Mouse (Mus musculus) left cerebral cortex, postnatal 14 days (tissue): Measurements from ENCODE around the gene Slc22a2. TPM values are rescaled to one million over a fixed set of nuclear protein-coding genes. Genes with fewer than 3 reads are reported as not detected.
"Not testable (repeated sequence)": the region's sequence is repeated elsewhere in the genome, so short reads cannot be mapped to it uniquely, and the experiment has no call there.

Experiments
- DNase-seq, 2 experiments: peaks; one replicate each; pipeline ENCODE4 v3.0.0; 2021 to 2022; ENCODE audit warnings: low spot score in 2 of 2, mixed read lengths in 1 of 2
- intact Hi-C: fragments of 180-260 bp; cut with DNase I; formaldehyde crosslinking; loops from one replicate; pipeline ENCODE4 v1.15.1; 2025
- total RNA-seq, 2 experiments: library from RNA; stranded (reverse); gene quantifications; 2 replicates each; pipeline ENCODE4 v1.2.3; 2021

Gene Slc22a2
- total RNA-seq, 2 experiments from 2014 or later = 0.57 to 0.89 TPM

DNA sequence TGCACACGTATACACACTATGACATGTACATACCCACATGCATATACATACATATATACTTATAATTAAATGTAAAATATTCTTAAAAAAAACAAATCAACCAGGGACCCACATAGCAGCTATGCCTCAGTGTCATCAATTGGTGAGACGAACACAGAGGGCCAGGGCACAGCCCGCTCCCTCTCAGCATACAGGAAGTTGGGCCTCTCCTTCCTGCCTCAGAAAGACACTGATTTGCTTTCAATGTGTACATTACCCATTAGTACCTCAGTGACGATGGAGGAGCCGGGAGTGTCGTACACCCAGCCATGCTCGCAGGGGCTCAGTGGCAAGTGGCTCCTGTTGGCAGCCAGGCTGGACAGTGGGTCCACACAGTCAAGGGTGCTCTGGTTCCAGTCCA is 91.0 kb downstream of the Slc22a2 start:
- DNase-seq = not testable (repeated sequence)

DNA sequence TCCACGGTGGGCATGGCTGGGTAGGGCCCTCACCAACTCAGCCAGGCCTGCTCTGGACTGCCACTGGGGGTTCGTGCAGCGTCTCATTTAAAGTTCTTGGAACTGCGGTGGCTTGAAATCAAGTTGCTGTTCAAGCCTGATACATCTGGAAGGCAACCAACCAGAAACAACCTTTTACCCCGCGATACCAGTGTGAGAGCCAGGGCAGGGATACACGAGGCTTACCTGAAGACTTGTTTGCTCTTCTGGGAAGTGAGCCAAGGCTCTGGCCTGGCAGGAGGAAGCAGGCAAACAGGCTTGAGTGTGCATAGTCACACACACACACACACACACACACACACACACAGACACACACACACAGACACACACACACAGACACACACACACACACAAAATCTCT is 91.7 kb downstream of the Slc22a2 start, which contains the start of gene Slc22a1:
Gene Slc22a1, minus strand, starts transcription at position 184 of the 400 bp plus-strand sequence.
- intact Hi-C loops = no loop called here
- no peak for DNase-seq

More for the DNA sequence above, 91.0 kb downstream of the Slc22a2 start:
- intact Hi-C loops = not testable (repeated sequence)

DNA sequence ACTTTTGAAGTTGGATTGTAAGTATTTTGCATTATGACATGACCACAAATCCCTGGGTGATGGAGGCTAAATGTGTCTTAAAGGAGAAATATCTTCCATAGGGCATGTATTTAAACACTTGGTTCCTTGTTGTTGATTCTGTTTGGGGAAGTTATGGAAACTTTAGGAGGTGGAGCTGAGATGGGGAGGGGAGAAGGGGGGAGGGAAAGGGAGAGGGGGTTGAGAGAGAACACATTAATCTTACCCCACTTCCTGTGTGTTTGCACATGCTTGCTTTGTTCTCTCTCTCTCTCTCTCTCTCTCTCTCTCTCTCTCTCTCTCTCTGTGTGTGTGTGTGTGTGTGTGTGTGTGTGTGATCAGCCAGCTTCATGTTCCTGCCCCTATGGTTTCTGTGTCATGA is 93.2 kb downstream of the Slc22a2 start:
- no peak for DNase-seq
- intact Hi-C loops = no loop called here

Other genes with a start within 250 kb of the Slc22a2 start
- not detected for gene Plg, start 205.5 kb upstream of the Slc22a2 start, total RNA-seq
- 1 to 10 TPM; 5.2 to 5.3 TPM for gene Slc22a3, start 76.4 kb upstream of the Slc22a2 start, total RNA-seq
- 1 to 10 TPM; 2.1 to 3.7 TPM for gene Slc22a1, start 91.7 kb downstream of the Slc22a2 start, total RNA-seq
- 10 to 100 TPM; 25.8 to 25.9 TPM for gene Igf2r, start 185.5 kb downstream of the Slc22a2 start, total RNA-seq